ENCODE assay signal across 8 mouse cellular contexts in the genomic region with DNA sequence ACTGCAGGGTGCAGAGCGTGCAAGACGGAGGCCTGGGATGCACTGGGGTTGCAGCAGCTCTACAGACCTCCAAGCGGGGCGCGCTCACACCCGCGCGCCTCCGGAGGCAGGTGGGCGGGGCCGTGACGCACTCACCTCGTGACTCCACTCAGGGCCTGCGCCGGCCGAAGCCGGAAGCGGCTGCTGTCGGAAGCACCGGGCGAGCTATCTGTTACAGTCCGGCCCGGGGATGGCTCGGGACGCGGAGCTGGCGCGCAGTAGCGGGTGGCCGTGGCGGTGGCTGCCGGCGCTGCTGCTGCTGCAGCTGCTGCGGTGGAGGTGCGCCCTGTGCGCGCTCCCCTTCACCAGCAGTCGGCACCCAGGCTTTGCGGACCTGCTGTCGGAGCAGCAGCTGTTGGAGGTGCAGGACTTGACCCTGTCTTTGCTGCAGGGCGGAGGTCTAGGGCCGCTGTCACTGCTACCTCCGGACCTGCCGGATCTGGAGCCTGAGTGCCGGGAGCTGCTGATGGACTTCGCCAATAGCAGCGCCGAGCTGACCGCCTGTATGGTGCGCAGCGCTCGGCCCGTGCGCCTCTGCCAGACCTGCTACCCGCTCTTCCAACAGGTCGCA.
DNase-seq lines count a peak whose midpoint lies in the region; ATAC-seq lines count a peak whose summit lies in the region.

No protein-coding gene starts in this region.

- H3K4me1 ChIP-seq in hindbrain, embryonic 16.5 days (ENCODE audit: control insufficient read depth, insufficient read depth, low read depth, low read length) = peaks cover 11% of the 10 kb centered on the region

- peak overlapping the region; percentile 92 for H3K4me3 ChIP-seq in hindbrain, embryonic 16.5 days (ENCODE audit: low read length)
- peak overlapping the region; percentile 80 for H3K4me3 ChIP-seq in macrophage (ENCODE audit: inconsistent target)

- H3K9ac ChIP-seq in hindbrain, embryonic 16.5 days (ENCODE audit: low read depth, low read length) = peak overlapping the region; percentile 90

- ATAC-seq in hindbrain, embryonic 16.5 days = peak; percentile 98

- WGBS in hindbrain, embryonic 16.5 days = under 1% methylated on average over 55 of the region's 56 CpGs
- under 1% methylated on average over 55 of the region's 56 CpGs for WGBS in macrophage (ENCODE audit: missing documents)

- no peaks in the 10 kb centered on the region for H3K27me3 ChIP-seq in hindbrain, embryonic 16.5 days (replicated peaks; ENCODE audit: control insufficient read depth, insufficient read depth, low read length)

- peaks cover 2% of the 10 kb centered on the region for H3K36me3 ChIP-seq in hindbrain, embryonic 16.5 days (ENCODE audit: control insufficient read depth, insufficient read depth, low read length)
- H3K36me3 ChIP-seq in macrophage (ENCODE audit: inconsistent target) = peaks cover 14% of the 10 kb centered on the region

- peak; percentile 93 for DNase-seq in R1 (ENCODE audit: low read depth, low spot score)
- DNase-seq in cerebellum, postnatal 25 days = peak; percentile 90 to 95
- peak; percentile 87 to 94 for DNase-seq in frontal cortex, postnatal 36 days (ENCODE audit: low spot score in 2 of 2)
- peak; percentile 91 to 94 for DNase-seq in left cerebral cortex, adult 18-20 months (ENCODE audit: low spot score in 2 of 2)
- DNase-seq in right cerebral cortex, adult 18-20 months = peak; percentile 93
- peak; percentile 66 for DNase-seq in urinary bladder, postnatal 10 days (ENCODE audit: low spot score)

- H3K27ac ChIP-seq in hindbrain, embryonic 16.5 days (ENCODE audit: low read depth, low read length) = peak overlapping the region; percentile 78
- peak overlapping the region; percentile 31 for H3K27ac ChIP-seq in macrophage

- H3K4me2 ChIP-seq in hindbrain, embryonic 16.5 days (ENCODE audit: low read length) = peak overlapping the region; percentile 83

- no peaks in the 10 kb centered on the region for H3K9me3 ChIP-seq in hindbrain, embryonic 16.5 days (ENCODE audit: control insufficient read depth, low read length)

- peaks cover 47% of the 10 kb centered on the region for H3K79me2 ChIP-seq in macrophage (ENCODE audit: inconsistent target)

Comparison
In these comparisons a context has a peak if more than half of its experiments do, and no peak if none do; other contexts are left out.
1. Peak in every context shown above with its lines: DNase-seq, ATAC-seq, H3K4me3 ChIP-seq and H3K27ac ChIP-seq.